Mouse (Mus musculus) bone marrow, adult 2 months (tissue): ENCODE measurements around the gene Epha8.

Experiments used
- CTCF ChIP-seq: fragments of 200-500 bp; IDR thresholded peaks from 2 replicates; pipeline ENCODE4 v1.5.1; 2011; ENCODE audit warnings: low read length, control low read depth; ENCODE audit not compliant: control insufficient read depth, insufficient read depth
- POLR2A ChIP-seq: fragments of 200-500 bp; IDR thresholded peaks from 2 replicates; pipeline ENCODE4 v1.6.1; 2011; ENCODE audit warnings: low read depth, mild to moderate bottlenecking, control low read depth, low read length, borderline replicate concordance; ENCODE audit not compliant: control insufficient read depth

DNA sequence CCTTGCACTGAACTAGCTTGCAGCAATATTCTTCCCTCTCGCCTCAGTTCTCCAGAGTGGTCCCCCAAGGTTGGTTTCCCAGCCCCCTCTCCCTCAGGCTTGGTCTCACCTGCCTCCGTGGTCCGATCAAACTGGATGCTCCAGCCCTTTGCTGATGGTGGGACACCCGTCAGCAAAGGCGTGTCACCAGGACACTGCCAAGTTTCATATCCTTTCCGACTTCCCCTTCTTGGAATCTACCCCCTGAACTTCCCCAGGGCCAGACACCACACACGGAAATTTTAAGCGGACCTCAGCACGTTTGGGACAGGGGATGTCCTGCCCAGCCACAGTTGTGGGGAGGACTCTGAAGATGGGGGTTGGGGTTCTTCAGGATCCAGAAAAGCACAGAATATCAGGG is 58.0 kb downstream of the Epha8 start, which contains the start of gene C1qa:
- no peak for TF ChIP-seq CTCF
- no peak for TF ChIP-seq POLR2A
